Mouse (Mus musculus) liver, embryonic 15.5 days (tissue): ENCODE data around the gene Fstl1. TPM values are rescaled to one million over a fixed set of nuclear protein-coding genes. Genes with fewer than 3 reads are reported as not detected.

ENCODE experiments used
- ATAC-seq: fragments of 200-750 bp; cut with Nextera tagmentation; 2 replicates; pipeline ENCODE4 v1.8.0; 2017; ENCODE audit warnings: moderate number of reproducible peaks, mild to moderate bottlenecking, moderate library complexity; ENCODE audit not compliant: insufficient read depth
- H3K27ac ChIP-seq: fragments of 300-500 bp; sonication (generic); replicated peaks from 2 replicates; pipeline ENCODE4 v1.5.1; 2015; ENCODE audit warnings: mild to moderate bottlenecking, inconsistent platforms
- H3K27me3 ChIP-seq: fragments of 300-500 bp; sonication (generic); 2 replicates; pipeline ENCODE4 v1.6.1; 2015; ENCODE audit warnings: mild to moderate bottlenecking, inconsistent platforms
- H3K36me3 ChIP-seq: fragments of 300-500 bp; sonication (generic); replicated peaks from 2 replicates; pipeline ENCODE4 v1.6.1; 2015; ENCODE audit warnings: moderate library complexity, mild to moderate bottlenecking, inconsistent platforms
- H3K4me1 ChIP-seq: fragments of 300-500 bp; sonication (generic); replicated peaks from 2 replicates; pipeline ENCODE4 v1.6.1; 2015; ENCODE audit warnings: inconsistent platforms
- H3K4me2 ChIP-seq: fragments of 300-500 bp; sonication (generic); 2 replicates; pipeline ENCODE4 v1.6.1; 2015; ENCODE audit warnings: moderate library complexity, mild to moderate bottlenecking, inconsistent platforms
- H3K4me3 ChIP-seq: fragments of 300-500 bp; sonication (generic); replicated peaks from 2 replicates; pipeline ENCODE4 v1.5.1; 2015; ENCODE audit warnings: mild to moderate bottlenecking, inconsistent platforms
- H3K9ac ChIP-seq: fragments of 300-500 bp; sonication (generic); 2 replicates; pipeline ENCODE4 v1.6.1; 2015; ENCODE audit warnings: moderate library complexity, mild to moderate bottlenecking, inconsistent platforms
- H3K9me3 ChIP-seq: fragments of 300-500 bp; sonication (generic); replicated peaks from 2 replicates; pipeline ENCODE4 v1.6.1; 2016; ENCODE audit warnings: inconsistent platforms
- WGBS: fragments of 180-500 bp; shearing (Covaris S2); methylation state at CpG from one replicate; pipeline ENCODE4 v1.1.7; 2015; ENCODE audit warnings: mixed read lengths; ENCODE audit not compliant: insufficient replicate concordance; 5-methylcytosine and 5-hydroxymethylcytosine counted together
- polyA plus RNA-seq: library from polyadenylated mRNA; unstranded; fragments of >200 nt; fragmentation: Nextera tagmentation; extraction: Ambion mirVana; gene quantifications from 2 replicates; pipeline ENCODE4 v1.2.1, GENCODE M21; 2015

The Fstl1 gene
- polyA plus RNA-seq, 1 experiment from 2014 or later = 18.8 TPM

- Histone ChIP-seq H3K4me2 (no peak overlapping the region), H3K27ac (no peak overlapping the region), H3K9me3 (no peaks in the 10 kb centered on the region), H3K36me3 (no peaks in the 10 kb centered on the region), H3K4me3 (no peak overlapping the region), H3K4me1 (peaks cover 16% of the 10 kb centered on the region), H3K9ac (no peak overlapping the region), H3K27me3 (no peaks in the 10 kb centered on the region)
- WGBS = 64% methylated on average over 8 of the region's 8 CpGs
- ATAC-seq = no peak
Observed at GRCm38 (mm10) chr16:37857495-37857894, 80.8 kb downstream of the Fstl1 start.

GRCm38 (mm10) chr16:37860213-37860612 is 83.5 kb downstream of the Fstl1 start:
- 60% methylated on average over 7 of the region's 7 CpGs for WGBS
- no peak overlapping the region for H3K4me2 ChIP-seq
- peaks cover 9% of the 10 kb centered on the region for H3K4me1 ChIP-seq
- H3K27ac ChIP-seq = no peak overlapping the region
- ATAC-seq = no peak
- no peaks in the 10 kb centered on the region for H3K27me3 ChIP-seq
- H3K4me3 ChIP-seq = no peak overlapping the region
- H3K9ac ChIP-seq = no peak overlapping the region
- no peaks in the 10 kb centered on the region for H3K36me3 ChIP-seq
- no peaks in the 10 kb centered on the region for H3K9me3 ChIP-seq

GRCm38 (mm10) chr16:37861029-37861428 is 84.4 kb downstream of the Fstl1 start, which contains the start of gene Gm36028:
TSS of gene Gm36028 (minus strand) at chr16:37861146.
- Histone ChIP-seq H3K27ac (no peak within 1 kb of the TSS), H3K4me3 (no peak within 1 kb of the TSS), H3K4me1 (peaks cover 4% of the 10 kb centered on the region), H3K9me3 (no peaks in the 10 kb centered on the region), H3K27me3 (no peaks in the 10 kb centered on the region), H3K4me2 (no peak within 1 kb of the TSS), H3K36me3 (no peaks in the 10 kb centered on the region), H3K9ac (no peak within 1 kb of the TSS)
- WGBS = 61% methylated on average over 7 of the region's 7 CpGs
- ATAC-seq = no peak

- 65% methylated on average over 3 of the region's 3 CpGs for WGBS
- H3K27me3 ChIP-seq = no peaks in the 10 kb centered on the region
- H3K4me2 ChIP-seq = no peak overlapping the region; the same call in 1 of the 2 replicates
- no peak overlapping the region for H3K4me3 ChIP-seq
- peaks cover 8% of the 10 kb centered on the region for H3K4me1 ChIP-seq
- H3K9ac ChIP-seq = no peak overlapping the region
- peak overlapping the region; percentile 49; the same call in 1 of the 2 replicates for H3K27ac ChIP-seq
- H3K36me3 ChIP-seq = no peaks in the 10 kb centered on the region
- H3K9me3 ChIP-seq = no peaks in the 10 kb centered on the region
- ATAC-seq = no peak
Observed at GRCm38 (mm10) chr16:37863876-37864275, 87.2 kb downstream of the Fstl1 start.

GRCm38 (mm10) chr16:37865841-37866240 is 89.2 kb downstream of the Fstl1 start:
- no peak overlapping the region for H3K9ac ChIP-seq
- 72% methylated on average over 9 of the region's 9 CpGs for WGBS
- peaks cover 23% of the 10 kb centered on the region for H3K4me1 ChIP-seq
- no peak for ATAC-seq
- no peak overlapping the region for H3K4me2 ChIP-seq
- no peaks in the 10 kb centered on the region for H3K27me3 ChIP-seq
- H3K27ac ChIP-seq = no peak overlapping the region
- no peaks in the 10 kb centered on the region for H3K36me3 ChIP-seq
- no peaks in the 10 kb centered on the region for H3K9me3 ChIP-seq
- no peak overlapping the region for H3K4me3 ChIP-seq

GRCm38 (mm10) chr16:37867791-37868505 is 91.3 kb downstream of the Fstl1 start, which contains the start of gene Lrrc58:
TSS of gene Lrrc58 (plus strand) at chr16:37868389.
- H3K4me1 ChIP-seq = peaks cover 32% of the 10 kb centered on the region
- H3K9me3 ChIP-seq = no peaks in the 10 kb centered on the region
- no peaks in the 10 kb centered on the region for H3K27me3 ChIP-seq
- H3K9ac ChIP-seq = peak within 1 kb of the TSS; percentile 71
- no peaks in the 10 kb centered on the region for H3K36me3 ChIP-seq
- peak within 1 kb of the TSS; percentile 80 for H3K4me3 ChIP-seq
- peak within 1 kb of the TSS; percentile 83 for H3K4me2 ChIP-seq
- WGBS = under 1% methylated on average over 86 of the region's 86 CpGs
- peak; percentile 86 for ATAC-seq
- H3K27ac ChIP-seq = peak within 1 kb of the TSS; percentile 86

GRCm38 (mm10) chr16:37868506-37869469 is 92.1 kb downstream of the Fstl1 start:
- H3K4me1 ChIP-seq = peaks cover 32% of the 10 kb centered on the region
- H3K27me3 ChIP-seq = no peaks in the 10 kb centered on the region
- no peaks in the 10 kb centered on the region for H3K36me3 ChIP-seq
- ATAC-seq = peak; percentile 64
- WGBS = under 1% methylated on average over 84 of the region's 87 CpGs
- peak overlapping the region; percentile 71 for H3K9ac ChIP-seq
- H3K4me2 ChIP-seq = peak overlapping the region; percentile 83
- peak overlapping the region; percentile 86 for H3K27ac ChIP-seq
- no peaks in the 10 kb centered on the region for H3K9me3 ChIP-seq
- peak overlapping the region; percentile 80 for H3K4me3 ChIP-seq

GRCm38 (mm10) chr16:37869470-37870231 is 93.0 kb downstream of the Fstl1 start:
- H3K9ac ChIP-seq = peak overlapping the region; percentile 71
- no peaks in the 10 kb centered on the region for H3K27me3 ChIP-seq
- H3K27ac ChIP-seq = peak overlapping the region; percentile 86; the same call in 1 of the 2 replicates
- no peaks in the 10 kb centered on the region for H3K9me3 ChIP-seq
- H3K4me2 ChIP-seq = peak overlapping the region; percentile 83
- no peaks in the 10 kb centered on the region for H3K36me3 ChIP-seq
- 9% methylated on average over 4 of the region's 4 CpGs for whole genome bisulfite sequencing
- H3K4me1 ChIP-seq = peaks cover 34% of the 10 kb centered on the region
- ATAC-seq = no peak
- H3K4me3 ChIP-seq = peak overlapping the region; percentile 80

- ATAC-seq = no peak
- WGBS = 65% methylated on average over 4 of the region's 4 CpGs
Observed at GRCm38 (mm10) chr16:37871112-37871715, 94.5 kb downstream of the Fstl1 start.

GRCm38 (mm10) chr16:37874501-37875235 is 98.0 kb downstream of the Fstl1 start:
- no peaks in the 10 kb centered on the region for H3K9me3 ChIP-seq
- no peak overlapping the region for H3K4me3 ChIP-seq
- no peak overlapping the region for H3K9ac ChIP-seq
- 59% methylated on average over 4 of the region's 4 CpGs for WGBS
- no peak for ATAC-seq
- H3K27ac ChIP-seq = no peak overlapping the region
- H3K4me2 ChIP-seq = no peak overlapping the region
- peaks cover 17% of the 10 kb centered on the region; the same call in 1 of the 2 replicates for H3K36me3 ChIP-seq
- peaks cover 31% of the 10 kb centered on the region for H3K4me1 ChIP-seq
- H3K27me3 ChIP-seq = no peaks in the 10 kb centered on the region

More at GRCm38 (mm10) chr16:37871112-37871715, 94.5 kb downstream of the Fstl1 start:
- Histone ChIP-seq H3K36me3 (no peaks in the 10 kb centered on the region), H3K4me3 (no peak overlapping the region), H3K9me3 (no peaks in the 10 kb centered on the region), H3K27me3 (no peaks in the 10 kb centered on the region), H3K4me2 (peak overlapping the region; percentile 83; the same call in 1 of the 2 replicates), H3K4me1 (peaks cover 36% of the 10 kb centered on the region), H3K27ac (no peak overlapping the region), H3K9ac (no peak overlapping the region)
